Mouse (Mus musculus) monocyte, adult 5-6 weeks (primary cell): Measurements from ENCODE around the gene Olfr1031. TPM values are rescaled to one million over a fixed set of nuclear protein-coding genes. Genes with fewer than 3 reads are reported as not detected.
"Not testable (repeated sequence)": the region's sequence is repeated elsewhere in the genome, so short reads cannot be mapped to it uniquely, and the experiment has no call there.

Experiments used
- ATAC-seq: fragments of 153-309, 156-312 bp; replicated peaks from 2 replicates; pipeline ENCODE4 v1.8.0; 2017; ENCODE audit warnings: mild to moderate bottlenecking; ENCODE audit not compliant: low TSS enrichment, insufficient number of reproducible peaks, severe bottlenecking, poor library complexity, low FRiP score
- total RNA-seq: library from RNA; stranded (forward); fragments of 200-1000, 200-491, 200-594 nt; gene quantifications from 3 replicates; pipeline ENCODE4 v1.2.3, GENCODE M21; 2017

The Olfr1031 gene
- not detected in 3 replicates for total RNA-seq

DNA sequence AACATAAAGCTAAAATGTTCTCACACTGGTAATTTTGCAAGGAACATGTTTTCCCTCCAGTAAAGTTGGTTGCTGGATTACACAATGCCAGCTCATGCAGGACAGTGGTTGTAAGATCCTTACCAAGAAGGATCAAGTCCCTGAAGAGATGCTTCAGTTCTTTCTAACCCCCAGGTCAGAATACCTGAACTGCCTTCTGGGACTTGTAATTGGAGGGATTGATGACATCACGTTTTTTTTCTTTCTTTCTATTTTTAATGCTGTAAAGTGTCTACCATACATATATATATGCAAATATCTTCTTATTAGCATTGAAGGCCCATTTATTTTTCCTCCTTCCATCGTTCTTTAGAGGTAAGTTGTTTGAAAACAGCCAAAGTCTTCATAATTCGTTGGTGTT lies at the start of gene Olfr1031:
Olfr1031 (plus strand) TSS at position 301 of the 400 bp plus-strand sequence.
- ATAC-seq: no peak

DNA sequence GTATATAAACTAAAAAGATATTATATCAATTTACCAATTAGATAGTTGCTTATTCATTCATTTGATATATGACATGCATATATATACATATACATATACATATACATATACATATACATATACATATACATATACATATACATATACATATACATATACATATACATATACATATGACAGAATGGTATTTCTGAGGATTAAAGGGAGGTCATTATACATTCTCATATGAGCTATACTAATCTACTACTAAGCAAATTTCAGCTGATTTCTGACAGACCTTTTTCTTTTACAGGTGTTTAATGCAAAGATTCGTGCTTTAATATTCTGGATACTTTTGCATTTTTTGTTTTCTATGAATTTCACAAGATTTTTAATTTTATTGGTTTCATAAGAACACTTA lies 40.0 kb upstream of the Olfr1031 start, which contains the start of gene Olfr1028:
Olfr1028 (plus strand) TSS at position 301 of the 400 bp plus-strand sequence.
- ATAC-seq: no peak

DNA sequence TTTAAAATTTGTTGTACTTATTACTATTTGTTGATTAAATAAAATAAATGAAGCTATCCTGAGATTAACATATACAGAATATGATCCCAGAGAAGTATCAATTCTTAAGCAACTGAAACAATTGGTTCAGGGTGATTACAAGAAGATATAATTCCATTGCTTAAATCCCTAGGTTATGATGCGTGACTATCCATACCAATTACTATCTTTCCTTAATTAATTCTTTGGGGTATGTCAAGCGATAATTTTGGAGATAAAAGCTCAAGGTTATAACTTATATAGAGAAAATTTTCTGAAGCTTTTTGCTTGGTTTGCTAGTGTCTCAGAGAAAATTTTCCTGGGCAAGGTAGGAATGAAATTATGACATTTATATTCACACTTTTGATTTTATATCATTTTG lies 16.5 kb upstream of the Olfr1031 start, which contains the start of gene Olfr1029:
Olfr1029 (plus strand) TSS at position 301 of the 400 bp plus-strand sequence.
- ATAC-seq: no peak

DNA sequence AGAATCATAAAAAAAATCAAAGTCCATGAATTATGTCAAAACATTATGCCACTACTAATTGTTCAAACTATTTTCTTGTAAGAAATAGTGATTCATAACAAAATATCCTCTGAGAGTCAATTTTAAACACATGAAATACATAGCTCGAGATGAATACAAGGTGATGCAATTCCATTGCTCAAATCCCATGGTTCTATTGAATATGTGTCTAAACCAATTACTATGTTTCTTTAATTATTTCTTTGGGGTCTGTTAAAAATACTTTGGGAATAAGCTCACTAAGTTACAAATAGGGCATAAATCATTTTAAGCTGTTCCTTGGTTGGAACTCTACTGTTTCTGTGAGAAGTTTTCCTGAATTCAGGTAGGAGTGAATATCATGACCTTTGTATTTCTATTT lies 11.1 kb upstream of the Olfr1031 start, which contains the start of gene Olfr1030:
Olfr1030 (plus strand) TSS at position 301 of the 400 bp plus-strand sequence.
- no peak for ATAC-seq

DNA sequence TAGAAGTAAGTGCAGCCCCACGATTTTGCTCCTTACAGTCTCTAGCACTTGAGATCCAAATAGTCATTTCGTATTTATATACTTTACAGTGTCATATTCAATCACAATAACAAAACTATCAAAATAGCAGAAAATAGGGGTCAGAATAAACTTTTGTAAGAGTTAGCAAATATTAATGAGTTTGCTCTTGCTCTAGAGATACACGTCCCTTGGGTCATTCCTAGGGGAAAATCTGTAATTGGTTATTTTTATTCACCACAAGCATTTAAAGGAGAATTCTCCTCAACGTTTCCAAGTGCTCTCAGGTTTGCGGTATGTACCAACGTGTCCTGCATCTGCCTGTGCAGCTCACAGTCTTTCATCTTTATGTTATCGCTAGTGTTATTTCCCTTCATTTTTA lies 15.1 kb downstream of the Olfr1031 start, which contains the start of gene Olfr1032:
Olfr1032 (plus strand) TSS at position 301 of the 400 bp plus-strand sequence.
- ATAC-seq: no peak

DNA sequence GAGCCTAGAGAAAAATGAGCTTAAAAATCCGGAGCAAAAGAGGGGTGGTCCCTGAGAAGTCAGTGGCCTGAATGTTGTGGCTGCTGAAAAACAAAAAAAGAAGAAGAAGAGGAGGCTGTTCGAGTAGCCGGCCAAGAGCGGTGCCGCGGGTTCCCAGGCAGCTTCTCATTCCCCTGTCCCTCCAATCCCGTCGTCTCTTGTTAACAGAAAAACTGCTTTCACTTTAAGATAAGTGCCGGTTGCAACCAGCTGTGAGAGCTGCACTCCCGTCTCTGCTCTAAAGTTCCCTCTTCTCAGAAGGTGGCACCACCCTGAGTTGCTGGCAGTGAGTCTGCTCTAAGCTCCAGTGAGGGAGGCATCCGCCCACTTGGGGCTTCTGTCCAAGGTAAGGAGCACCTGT lies 30.3 kb downstream of the Olfr1031 start, which contains the start of gene Olfr1033:
Olfr1033 (plus strand) TSS at position 228 of the 400 bp plus-strand sequence.
- not testable (repeated sequence) for ATAC-seq

DNA sequence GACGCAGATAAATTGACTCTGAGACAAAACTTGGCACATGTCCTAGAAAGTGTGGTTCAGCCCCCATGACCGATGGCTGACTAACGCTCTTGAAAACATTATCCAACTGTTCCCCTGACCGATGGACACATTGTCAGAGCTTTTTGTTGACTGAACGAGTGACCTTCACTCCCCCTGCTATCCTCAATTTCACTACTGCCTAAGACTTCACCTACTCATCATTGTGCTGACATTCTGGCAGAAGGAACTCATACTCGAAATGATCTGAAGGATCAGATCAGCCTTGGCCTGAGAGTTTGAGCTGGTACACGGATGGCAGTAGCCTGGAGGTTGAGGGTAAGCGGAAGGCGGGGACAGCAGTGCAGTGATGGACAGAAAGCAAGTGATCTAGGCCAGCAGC lies 31.4 kb downstream of the Olfr1031 start:
- not testable (repeated sequence) for ATAC-seq

Other genes starting within 250 kb of the Olfr1031 start
- not detected in 3 replicates for gene Olfr1012, start 227.5 kb upstream of the Olfr1031 start, total RNA-seq
- not detected in 3 replicates for gene Olfr1013, start 223.2 kb upstream of the Olfr1031 start, total RNA-seq
- gene Olfr1014, start 217.6 kb upstream of the Olfr1031 start, total RNA-seq: not detected in 3 replicates
- gene Olfr1015, start 208.3 kb upstream of the Olfr1031 start, total RNA-seq: not detected in 3 replicates
- gene Olfr1016, start 187.8 kb upstream of the Olfr1031 start, total RNA-seq: not detected in 3 replicates
- gene Olfr1018, start 171.8 kb upstream of the Olfr1031 start, total RNA-seq: 0.43 TPM in 1 of 3 replicates, not detected in the others
- not detected in 3 replicates for gene Olfr1019, start 144.8 kb upstream of the Olfr1031 start, total RNA-seq
- not detected in 3 replicates for gene Olfr1020, start 143.3 kb upstream of the Olfr1031 start, total RNA-seq
- not detected in 3 replicates for gene Olfr1022, start 121.7 kb upstream of the Olfr1031 start, total RNA-seq
- gene Olfr1023, start 104.7 kb upstream of the Olfr1031 start, total RNA-seq: not detected in 3 replicates
- not detected in 3 replicates for gene Olfr1024, start 85.3 kb upstream of the Olfr1031 start, total RNA-seq
- gene Olfr1025-ps1, start 75.1 kb upstream of the Olfr1031 start, total RNA-seq: 0.11 TPM in 1 of 3 replicates, not detected in the others
- gene Olfr1026, start 68.7 kb upstream of the Olfr1031 start, total RNA-seq: not detected in 3 replicates
- not detected in 3 replicates for gene Olfr1028, start 39.9 kb upstream of the Olfr1031 start, total RNA-seq
- not detected in 3 replicates for gene Olfr1029, start 16.4 kb upstream of the Olfr1031 start, total RNA-seq
- gene Olfr1030, start 11.0 kb upstream of the Olfr1031 start, total RNA-seq: not detected in 3 replicates
- not detected in 3 replicates for gene Olfr1032, start 15.2 kb downstream of the Olfr1031 start, total RNA-seq
- 0.19 to 0.39 TPM in 2 of 3 replicates, not detected in the other for gene Olfr1033, start 30.3 kb downstream of the Olfr1031 start, total RNA-seq
- not detected in 3 replicates for gene Olfr1034, start 55.6 kb downstream of the Olfr1031 start, total RNA-seq
- gene Olfr1036, start 83.7 kb downstream of the Olfr1031 start, total RNA-seq: not detected in 3 replicates
- gene Olfr1037, start 97.1 kb downstream of the Olfr1031 start, total RNA-seq: not detected in 3 replicates
- gene Olfr1039, start 145.6 kb downstream of the Olfr1031 start, total RNA-seq: not detected in 3 replicates
- not detected in 3 replicates for gene Olfr1040, start 156.4 kb downstream of the Olfr1031 start, total RNA-seq
- not detected in 3 replicates for gene Olfr1042, start 171.5 kb downstream of the Olfr1031 start, total RNA-seq
- not detected in 3 replicates for gene Olfr1043, start 177.2 kb downstream of the Olfr1031 start, total RNA-seq
- gene Olfr1044, start 187.5 kb downstream of the Olfr1031 start, total RNA-seq: not detected in 3 replicates
- not detected in 3 replicates for gene Olfr52, start 195.4 kb downstream of the Olfr1031 start, total RNA-seq
- not detected in 3 replicates for gene Olfr1045, start 212.7 kb downstream of the Olfr1031 start, total RNA-seq
- gene Olfr1046, start 229.0 kb downstream of the Olfr1031 start, total RNA-seq: not detected in 3 replicates
- gene Olfr1047, start 241.1 kb downstream of the Olfr1031 start, total RNA-seq: not detected in 3 replicates
- gene Olfr1048, start 250.0 kb downstream of the Olfr1031 start, total RNA-seq: not detected in 3 replicates